Mouse (Mus musculus): ENCODE results near the gene Ugt1a6b.

GRCm38 (mm10) chr1:88205294-88205922 lies 102.4 kb downstream of the Ugt1a6b start, which contains the start of gene Dnajb3:
- TF ChIP-seq CTCF (IDR thresholded peaks at IDR 0.05; ENCODE audit: low read depth) (no peak), EP300 (optimal IDR thresholded peaks at IDR 0.05) (no peak)
